Mouse (Mus musculus): Measurements from ENCODE around the gene Tnfaip2.

Tnfaip2 gene

DNA sequence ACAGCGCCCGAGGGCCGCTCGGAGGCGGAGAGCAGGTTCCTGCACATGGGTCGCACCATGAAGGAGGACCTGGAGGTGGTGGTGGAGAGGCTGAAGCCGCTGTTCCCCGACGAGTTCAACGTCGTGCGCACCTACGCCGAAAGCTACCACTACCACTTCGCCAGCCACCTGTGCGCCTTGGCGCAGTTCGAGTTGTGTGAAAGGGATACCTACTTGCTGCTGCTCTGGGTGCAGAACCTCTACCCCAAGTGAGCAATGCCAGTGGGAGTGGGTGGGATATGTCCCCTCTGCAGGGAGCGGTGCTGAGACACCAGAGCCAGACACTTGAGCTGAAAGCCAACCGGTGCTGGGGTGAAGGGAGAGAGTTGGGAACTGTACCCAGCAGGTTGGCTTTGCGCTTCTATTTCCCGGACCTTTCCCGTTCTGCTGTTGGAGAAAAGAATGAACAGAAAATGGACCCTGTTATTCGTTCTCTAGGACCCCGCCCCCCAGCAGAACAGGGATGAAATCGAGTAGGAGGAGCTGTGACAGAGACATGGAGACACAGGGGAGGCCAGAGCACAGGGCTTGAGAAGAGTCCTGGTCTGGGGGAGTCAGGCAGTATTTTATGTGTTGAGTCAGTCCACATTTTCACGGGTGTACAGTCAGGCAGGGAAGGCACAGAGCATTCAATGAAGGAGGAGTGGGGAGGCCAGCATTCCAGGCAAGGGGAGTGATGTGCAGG is 3.8 kb downstream of the Tnfaip2 start:
- DNase-seq: no peak

DNA sequence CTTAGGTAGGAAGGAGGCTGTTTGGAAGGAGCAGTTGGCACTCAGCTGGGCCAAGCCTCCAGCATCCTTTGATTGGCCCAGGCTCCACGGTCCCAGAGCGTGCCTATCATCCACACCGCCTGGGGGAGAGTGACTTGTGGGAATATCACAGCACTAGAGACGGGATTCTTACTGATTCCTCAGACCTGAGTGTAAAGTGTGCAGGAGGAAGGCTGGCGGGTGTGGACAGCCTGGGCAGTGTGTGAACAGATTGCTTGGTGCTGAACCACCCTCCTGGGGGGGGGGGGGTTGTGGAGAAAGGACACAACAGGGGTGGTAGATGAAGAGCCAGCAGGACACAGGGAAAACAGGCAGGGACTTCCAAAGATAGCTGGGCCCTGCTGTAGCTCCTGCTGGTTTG is 4.5 kb downstream of the Tnfaip2 start:
- DNase-seq: no peak

DNA sequence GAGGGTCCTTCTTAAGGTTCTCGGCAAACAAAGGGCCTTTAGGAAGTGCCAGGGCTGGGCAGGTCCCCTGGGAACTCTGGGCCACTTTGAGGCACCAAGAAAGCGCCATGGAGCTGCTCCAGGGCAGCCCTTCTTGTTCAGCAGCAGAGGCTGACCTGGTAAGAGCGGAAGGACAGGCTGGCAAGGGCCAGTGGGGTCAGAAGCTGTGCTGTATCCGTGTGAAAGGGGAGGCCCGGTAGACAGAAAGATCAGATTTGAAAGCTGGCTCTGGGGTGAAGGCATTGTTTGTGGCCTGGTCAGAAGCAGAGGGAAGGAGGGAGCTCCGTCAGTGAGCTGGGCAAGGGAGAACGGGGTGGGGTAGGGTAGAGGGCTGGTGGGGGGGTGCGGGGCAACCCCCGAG is 5.1 kb downstream of the Tnfaip2 start:
- DNase-seq: peak in 1 of 2 experiments; percentile 17

DNA sequence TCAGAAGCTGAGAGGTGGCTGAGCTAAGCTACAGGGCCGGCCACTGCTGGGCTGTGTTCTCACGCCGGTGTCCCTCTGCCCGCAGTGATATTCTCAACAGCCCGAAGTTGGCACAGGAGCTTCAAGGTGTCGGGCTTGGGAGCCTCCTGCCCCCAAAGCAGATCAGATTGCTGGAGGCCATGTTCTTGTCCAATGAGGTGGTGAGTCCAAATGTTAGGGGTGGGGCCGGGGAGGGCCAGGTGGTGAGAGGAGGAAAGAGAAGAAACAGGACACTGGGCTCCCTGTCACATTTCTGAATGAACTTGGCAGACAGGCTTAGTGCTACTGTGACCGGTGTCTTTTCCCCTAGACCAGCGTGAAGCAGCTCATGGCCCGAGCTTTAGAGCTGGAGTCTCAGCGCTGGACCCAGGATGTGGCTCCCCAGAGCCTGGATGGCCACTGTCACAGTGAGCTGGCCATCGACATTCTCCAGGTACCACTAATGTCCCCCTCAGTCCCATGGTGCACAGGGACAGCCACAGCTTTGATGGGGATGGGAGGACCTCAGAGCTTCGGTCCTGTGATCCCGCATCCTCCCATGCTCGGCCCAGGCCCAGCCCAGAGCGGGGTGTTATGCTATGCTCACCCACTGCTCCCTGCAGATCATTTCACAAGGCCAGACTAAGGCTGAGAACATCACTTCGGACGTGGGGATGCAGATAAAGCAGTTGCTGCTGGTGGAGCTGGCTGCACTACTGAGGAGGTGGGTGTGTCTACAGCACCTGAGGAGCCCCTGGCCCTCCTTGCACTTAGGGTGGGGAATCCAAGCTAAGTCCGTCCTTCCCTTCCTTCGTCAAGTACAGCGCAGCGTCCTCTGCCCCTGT is 5.9 kb downstream of the Tnfaip2 start:
- no peak for DNase-seq

DNA sequence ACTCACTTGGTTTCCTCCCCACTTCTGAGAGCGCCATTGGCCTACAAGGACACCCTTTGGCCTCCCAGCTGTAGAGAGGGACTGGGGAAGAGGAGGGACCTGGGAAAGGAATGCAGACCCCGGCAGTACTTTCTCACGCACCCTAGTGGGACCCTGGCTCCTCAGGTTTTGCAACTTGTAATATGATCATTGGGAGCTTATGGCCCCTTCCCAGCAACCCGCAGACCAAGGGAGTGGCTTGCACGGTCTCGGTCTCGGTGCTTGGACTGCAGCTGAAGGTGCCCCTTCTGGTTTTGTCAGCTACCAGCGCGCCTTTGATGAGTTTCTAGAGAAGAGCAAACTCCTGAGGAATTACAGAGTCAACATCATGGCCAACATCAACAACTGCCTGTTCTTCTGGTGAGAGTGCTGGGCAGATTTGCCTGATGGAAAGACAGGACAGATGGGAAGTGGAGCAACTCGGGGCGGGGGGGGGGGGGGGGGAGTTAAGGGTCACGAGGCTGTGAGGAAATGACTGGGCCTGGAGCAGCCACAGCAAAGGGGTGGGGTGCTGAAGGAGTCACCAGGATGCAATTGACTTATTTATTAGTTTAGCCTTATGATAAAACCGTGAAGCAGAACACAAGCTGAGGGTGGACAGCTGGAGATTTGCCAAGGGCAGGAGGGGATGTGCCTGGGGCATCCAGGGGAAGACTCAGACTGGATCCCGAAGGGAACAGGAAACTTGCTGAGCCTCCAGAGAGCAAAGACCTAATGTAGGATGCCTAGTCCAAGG is 6.8 kb downstream of the Tnfaip2 start:
- peak; percentile 75 to 85 for DNase-seq

DNA sequence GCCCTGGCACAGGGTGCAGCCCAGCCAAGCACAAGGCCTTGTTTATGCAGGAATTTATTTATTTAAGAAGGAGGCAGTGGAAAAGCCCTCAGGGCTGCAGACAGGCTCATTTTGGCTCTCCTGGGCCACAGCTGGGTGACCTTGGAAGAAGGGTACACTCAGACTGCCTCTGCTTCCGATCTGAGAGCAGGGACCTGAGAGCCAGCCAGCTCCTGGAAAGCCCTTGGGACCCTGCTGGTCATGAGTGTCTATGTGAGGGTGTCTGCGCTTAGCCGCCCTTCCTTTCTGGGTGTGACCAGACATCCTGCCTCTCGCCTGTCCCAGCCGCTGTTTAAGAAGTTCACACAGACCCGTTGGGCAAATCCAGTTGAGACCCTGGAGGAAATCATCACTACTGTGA is 8.1 kb downstream of the Tnfaip2 start:
- DNase-seq: peak; percentile 81 to 91

DNA sequence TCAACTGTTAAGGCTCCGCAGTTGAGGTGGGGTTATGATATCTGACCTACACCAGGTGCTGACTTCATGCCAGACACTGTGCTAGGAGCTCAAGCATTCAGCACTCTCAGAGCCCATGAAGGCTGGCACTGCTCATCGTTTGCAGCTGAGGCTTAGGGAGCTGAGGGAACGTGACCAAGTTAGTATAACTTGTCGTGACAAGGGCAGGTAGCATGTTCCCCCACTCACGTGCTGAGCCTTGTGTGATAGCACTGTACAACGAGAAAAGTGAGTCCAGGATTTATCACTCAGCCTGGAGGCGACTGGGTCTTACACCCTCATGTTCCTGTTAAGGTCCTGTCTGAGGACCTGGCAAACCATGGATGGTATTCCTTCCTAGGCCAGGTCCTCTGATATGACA is 9.3 kb downstream of the Tnfaip2 start:
- DNase-seq: no peak

DNA sequence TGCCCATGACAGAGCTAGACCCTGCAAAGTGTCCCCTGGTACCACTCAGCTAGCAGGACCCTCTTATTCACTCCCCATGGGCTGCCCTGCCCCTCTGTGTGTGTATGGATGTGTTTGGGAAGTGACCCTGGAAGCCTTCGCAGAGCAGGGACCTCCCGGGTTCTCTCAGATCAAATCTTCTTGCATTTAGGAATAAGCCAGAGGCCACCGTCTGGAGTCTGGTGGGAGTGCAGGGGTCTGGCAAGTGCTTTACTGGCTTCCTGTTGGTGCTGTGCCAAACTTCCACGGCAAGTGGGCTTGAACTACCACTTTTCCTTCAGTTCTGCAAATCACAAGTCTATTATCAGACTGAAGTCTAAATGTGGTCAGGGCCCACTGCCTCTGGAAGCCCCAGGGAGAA is 11.8 kb downstream of the Tnfaip2 start:
- no peak for DNase-seq

DNA sequence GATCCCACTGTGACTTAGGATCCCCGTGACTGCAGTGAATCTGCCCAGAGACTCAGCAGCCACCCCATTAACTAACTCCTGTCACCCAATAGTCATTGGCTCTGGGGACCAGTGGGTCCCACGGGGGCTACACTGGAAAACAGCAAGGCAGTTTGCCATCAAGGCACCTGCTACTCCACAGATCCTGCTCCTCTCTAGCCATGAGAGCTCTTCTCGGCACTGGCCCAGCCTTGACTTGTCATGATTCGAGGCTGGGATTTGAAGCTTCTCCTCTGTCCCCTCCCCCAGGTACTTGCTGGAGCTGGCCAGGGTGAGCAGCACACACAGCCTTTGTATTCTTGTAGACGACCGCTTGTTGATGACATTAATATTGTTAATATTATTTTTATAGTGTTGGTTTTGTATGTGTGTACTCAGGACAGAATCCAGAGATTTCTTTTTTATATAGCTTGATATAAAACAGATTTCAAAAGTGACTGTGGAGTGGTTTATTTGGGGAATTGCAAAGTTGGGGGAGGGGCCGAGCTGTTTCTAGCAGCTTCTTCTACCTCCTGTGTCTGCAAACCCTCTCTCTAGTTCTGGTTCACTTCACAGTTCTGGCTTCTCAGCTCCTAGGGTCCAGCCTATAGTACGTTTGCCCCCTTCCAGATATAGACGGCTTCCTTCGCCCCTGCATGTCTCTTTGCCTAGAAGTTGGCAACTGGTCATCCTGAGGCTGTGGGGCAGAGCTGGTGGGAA is 12.4 kb downstream of the Tnfaip2 start:
- no peak for DNase-seq

DNA sequence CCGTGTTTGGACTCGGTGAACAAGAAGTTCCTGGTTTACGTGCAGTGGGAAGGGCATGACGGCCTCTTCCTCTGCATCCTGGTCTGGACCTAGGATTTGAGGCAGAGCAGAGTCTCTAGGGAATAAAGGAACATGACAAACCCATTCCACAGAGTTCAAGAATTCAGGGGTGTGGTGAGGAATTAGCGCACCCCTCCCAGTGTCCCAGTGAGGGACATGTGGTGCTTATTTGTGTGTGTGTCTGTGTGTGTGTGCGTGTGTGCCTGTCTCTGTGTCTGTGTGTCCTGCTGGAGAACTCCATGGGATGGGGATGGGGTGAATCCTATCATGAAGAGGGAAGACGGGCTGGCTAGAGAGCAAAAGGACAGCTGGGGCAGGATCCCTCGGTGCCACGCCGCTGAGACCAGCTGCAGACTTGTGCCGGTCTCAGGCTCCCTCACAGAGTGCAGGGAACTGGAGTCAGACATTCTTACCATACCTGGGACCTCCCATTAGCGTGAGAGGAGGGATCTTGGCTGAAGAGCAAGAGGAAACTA is 13.1 kb downstream of the Tnfaip2 start:
- DNase-seq: peak in 1 of 2 experiments; percentile 28

DNA sequence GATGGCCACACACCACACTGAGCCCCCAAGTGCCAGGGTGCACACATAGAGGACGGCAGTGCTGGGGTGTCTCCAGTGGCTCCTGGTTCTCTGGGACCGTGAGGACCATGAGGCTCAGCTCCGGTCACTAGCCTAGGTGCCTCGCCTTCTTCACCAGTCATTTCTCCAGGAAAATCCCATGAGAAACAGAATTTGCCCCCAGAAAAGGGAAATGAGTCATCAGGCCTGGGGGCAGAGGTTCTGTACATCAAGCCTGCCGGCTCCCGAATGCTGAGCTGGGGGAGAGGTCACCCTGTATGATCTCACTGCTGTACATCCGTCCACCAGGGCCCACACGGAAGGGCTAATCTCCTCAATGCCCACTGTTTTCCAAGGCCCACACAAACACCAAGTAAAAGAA is 13.6 kb downstream of the Tnfaip2 start:
- no peak for DNase-seq

DNA sequence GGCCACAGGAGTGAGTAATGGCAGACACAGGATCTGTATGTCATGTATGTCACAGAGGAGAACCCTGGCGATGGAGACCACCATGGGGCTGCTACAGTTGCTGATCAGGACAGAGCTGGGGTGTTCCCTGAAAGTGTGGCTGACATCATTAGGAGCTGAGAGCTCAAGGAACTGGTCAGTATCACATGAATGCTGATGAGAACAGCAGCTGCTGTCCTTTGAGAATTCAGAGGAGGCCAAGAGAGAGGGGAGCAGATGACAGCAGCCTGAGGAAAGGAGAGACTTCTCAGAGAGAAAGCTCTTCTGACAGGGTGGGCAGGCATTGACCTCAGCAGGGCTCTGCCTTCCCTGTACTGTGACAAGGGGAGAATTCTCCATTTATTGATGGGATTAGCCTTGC is 15.5 kb downstream of the Tnfaip2 start:
- DNase-seq: no peak

DNA sequence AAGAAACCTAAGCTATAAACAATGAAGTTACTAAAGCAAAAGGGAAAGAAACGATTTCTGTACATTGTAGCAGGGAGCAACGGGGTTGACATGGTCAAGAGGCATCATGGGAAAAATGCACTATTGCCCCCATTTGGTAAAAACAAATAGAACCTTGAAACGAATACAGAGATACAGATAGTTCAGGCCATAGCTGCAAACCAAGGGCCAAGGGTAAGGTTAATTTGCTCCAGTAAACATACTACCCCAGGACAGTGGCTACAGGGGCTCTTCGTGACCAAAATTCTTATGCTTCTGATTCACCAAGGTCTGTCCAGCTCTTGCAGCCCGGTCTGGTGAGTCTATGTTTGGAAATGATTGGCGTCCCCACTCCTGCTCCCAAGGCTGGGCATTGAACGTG is 21.3 kb downstream of the Tnfaip2 start:
- no peak for DNase-seq

DNA sequence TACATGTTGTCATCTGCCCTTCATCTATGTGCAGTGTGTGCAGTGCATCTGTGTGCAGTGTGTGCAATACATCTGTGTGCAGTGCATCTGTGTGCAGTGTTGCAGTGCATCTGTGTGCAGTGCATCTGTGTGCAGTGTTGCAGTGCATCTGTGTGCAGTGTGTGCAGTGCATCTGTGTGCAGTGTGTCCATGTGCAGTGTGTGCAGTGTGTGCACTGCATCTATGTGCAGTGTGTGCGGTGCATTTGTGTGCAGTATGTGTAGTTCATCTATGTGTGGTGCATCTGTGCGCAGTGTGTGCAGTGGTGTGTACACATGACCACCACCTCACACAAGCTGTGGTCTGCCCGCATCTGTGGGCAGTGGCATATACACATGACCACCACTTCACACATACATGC is 24.1 kb downstream of the Tnfaip2 start:
- no peak for DNase-seq

DNA sequence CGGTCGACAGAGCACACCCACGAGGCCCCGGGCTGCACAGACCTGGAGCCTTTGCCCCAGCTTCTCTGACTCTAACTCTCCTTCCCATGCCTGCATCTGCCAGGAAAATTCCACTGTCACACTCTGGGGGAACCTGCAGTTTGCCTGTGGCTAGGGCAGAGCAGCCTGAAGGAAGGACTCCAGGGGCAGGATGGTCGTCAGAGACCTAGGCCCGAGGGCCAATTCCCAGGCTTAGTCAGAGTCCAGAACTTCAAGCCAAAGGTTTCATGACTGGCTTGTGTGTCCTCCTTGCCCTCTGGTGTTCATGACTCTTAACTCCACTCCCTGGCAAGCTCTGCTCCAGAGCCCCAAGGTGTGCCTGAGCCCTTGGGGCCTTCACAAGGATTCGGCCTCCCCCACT is 25.9 kb downstream of the Tnfaip2 start:
- no peak for DNase-seq

DNA sequence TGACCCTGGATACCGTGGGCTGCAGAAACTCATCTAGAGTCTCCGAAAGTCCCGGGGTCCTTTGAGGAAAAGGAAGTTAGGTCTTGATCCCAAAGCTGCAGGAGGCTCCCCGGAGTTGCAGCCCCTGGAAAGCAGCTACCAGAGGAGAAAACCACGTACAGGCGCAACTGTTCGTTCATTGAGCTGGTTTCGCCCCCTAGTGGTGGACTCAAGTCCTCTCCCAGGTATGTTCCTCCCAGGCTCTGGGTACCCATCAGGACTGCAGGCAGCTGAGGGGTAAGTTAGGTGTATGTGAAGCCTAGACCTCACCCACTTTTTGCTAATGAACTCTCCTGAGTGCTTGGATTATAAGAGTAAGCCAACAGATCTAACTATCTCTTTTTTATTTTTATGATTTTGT is 27.2 kb downstream of the Tnfaip2 start:
- peak in 1 of 2 experiments; percentile 71 for DNase-seq

DNA sequence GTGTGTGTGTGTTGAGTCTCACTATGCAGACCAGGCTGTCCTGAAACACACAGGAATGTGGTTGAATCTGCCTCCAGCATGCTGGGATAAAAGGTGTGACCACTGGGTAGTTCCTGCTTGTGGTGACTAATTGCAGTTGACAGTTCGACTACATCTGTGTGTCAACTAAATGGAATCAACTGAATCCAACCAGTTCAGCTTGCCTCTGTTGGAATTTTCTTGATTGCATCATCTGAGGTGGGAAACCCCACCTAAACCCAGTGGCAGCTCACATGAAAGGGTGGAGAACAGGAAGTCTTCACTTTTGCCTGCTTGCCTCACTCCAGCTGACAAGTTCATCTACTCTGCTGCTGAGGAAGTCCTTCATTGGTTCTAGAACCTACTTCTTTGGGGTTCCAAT is 28.9 kb downstream of the Tnfaip2 start:
- no peak for DNase-seq

DNA sequence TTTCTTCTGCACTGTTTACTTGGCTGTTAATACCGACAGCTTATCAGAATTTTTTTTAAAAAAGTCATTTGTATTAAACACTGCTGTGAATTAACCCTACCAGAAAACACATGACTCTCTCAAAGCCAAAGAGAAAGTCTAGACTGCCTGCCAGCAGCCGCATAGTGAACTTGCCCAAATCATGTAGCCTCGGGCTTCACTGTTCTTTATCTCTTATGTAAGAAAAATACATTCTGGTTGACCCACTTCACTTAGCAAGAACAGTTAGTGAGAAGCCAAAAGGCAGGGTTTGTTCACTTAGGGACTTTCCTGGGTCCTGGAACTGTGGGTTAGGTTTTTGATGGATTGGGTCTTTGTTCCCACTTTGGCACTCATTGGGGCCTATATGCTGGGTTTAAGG is 29.5 kb downstream of the Tnfaip2 start:
- no peak for DNase-seq

DNA sequence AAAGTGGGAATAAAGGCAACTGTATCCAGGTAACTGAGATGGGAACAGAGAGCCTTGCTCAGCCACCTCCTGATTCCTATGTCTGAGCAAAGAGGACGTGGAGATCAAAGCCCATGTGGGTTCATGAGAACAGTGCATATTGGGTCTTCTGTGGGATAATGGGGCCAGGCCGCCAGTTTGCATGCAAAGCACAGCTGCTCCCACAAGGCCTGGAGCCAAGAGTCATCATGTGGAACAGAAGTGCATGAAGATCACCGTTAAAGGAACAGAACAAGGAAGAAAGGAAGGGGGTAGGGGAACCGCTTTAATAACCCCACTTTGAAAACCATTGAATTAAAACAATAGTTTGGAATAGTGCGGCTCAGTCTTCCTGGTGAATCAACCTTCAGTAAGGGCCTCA is 30.6 kb downstream of the Tnfaip2 start:
- DNase-seq: no peak

DNA sequence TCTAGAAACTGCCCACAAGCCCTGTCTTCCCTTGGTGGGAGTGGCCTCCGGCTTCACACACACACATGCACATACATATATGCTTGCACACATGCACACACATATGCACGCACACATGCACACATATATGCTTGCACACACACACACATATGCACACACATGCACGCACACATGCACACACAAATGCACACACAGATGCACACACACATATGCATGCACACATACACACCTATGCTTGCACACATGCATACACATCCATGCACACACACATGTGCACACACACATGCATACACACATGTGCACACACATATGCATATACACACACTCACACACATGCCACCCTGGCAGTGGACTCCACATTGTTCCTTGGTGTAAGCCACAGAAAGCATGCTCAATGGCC is 32.1 kb downstream of the Tnfaip2 start:
- DNase-seq: no peak

DNA sequence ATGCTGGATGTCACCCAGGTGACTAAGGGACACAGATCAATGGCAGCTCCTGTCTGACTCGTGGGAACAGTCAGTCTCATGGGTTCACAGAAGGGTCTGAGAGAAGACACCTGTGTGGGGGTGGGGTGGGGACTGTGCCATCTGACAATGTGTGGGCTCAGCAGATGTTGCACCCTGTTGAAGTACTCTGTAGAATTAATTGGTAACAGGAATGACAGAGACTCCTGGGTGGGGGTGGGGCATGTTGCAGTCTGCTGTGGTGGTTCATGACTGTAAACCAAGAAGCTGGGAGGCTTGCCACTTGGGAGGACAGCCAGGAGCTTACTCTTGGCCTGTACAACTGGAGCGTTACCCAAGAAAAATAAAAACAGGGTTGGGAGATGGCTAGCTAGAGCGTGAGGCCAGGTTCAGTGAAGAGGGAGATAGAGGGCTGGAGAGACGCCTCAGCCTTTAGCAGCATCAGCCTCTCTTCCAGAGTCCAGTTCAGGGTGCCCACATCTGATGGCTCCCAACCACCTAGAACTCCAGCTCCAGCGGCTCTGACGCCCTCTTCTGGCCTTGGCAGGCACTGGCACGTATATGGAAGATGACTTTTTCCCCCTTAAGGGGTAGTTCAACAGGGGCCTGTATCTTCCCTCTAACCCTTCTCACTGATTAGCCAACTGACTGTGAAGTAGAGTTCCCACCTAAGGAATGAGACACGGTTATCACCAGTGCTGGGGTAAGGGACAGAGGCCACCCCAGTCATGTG is 32.8 kb downstream of the Tnfaip2 start:
- peak; percentile 71 to 76 for DNase-seq

DNA sequence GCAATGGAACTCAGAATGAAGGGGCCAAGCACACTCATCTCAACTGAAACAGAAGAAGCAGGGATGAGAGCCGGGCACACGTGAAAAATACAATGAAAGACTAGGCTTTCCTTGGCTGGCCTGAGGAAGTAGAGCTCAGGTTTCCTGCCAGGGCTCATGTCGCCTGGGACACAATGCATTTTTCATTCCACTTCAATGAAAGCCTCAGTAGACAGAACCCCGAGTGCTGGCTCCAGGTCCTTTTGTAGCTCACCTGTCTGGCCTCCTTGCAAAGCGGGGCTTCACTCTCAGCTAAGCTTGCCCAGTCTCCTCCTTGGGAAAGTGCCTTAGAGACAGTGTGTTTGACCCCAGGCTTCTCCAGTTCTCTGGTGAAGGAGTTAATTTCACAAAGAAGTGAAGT is 36.7 kb downstream of the Tnfaip2 start:
- no peak for DNase-seq
